Mouse (Mus musculus) forebrain, embryonic 16.5 days (tissue): ENCODE data around the gene Ypel3. TPM values are rescaled to one million over a fixed set of nuclear protein-coding genes. Genes with fewer than 3 reads are reported as not detected.

Experiments
- ATAC-seq: fragments of 200-750 bp; cut with Nextera tagmentation; 2 replicates; pipeline ENCODE4 v1.8.0; 2017; ENCODE audit warnings: mild to moderate bottlenecking, moderate library complexity
- H3K27ac ChIP-seq: fragments of 300-500 bp; sonication (generic); 2 replicates; pipeline ENCODE4 v1.5.1; 2014; ENCODE audit warnings: low read length, control low read depth
- H3K27me3 ChIP-seq: fragments of 300-500 bp; sonication (generic); replicated peaks from 2 replicates; pipeline ENCODE4 v1.6.1; 2014; ENCODE audit warnings: low read length; ENCODE audit not compliant: control insufficient read depth, insufficient read depth
- H3K36me3 ChIP-seq: fragments of 300-500 bp; sonication (generic); 2 replicates; pipeline ENCODE4 v1.6.1; 2014; ENCODE audit not compliant: control insufficient read depth, insufficient read depth
- H3K4me1 ChIP-seq: fragments of 300-500 bp; sonication (generic); replicated peaks from 2 replicates; pipeline ENCODE4 v1.6.1; 2014; ENCODE audit warnings: low read length; ENCODE audit not compliant: control insufficient read depth, insufficient read depth
- H3K4me2 ChIP-seq: fragments of 300-500 bp; sonication (generic); 2 replicates; pipeline ENCODE4 v1.6.1; 2014; ENCODE audit warnings: mild to moderate bottlenecking, low read length, control low read depth
- H3K4me3 ChIP-seq: fragments of 300-500 bp; sonication (generic); replicated peaks from 2 replicates; pipeline ENCODE4 v1.5.1; 2014; ENCODE audit warnings: mild to moderate bottlenecking, low read length, control low read depth
- H3K9ac ChIP-seq: fragments of 300-500 bp; sonication (generic); replicated peaks from 2 replicates; pipeline ENCODE4 v1.6.1; 2014; ENCODE audit warnings: low read depth, low read length, control low read depth
- H3K9me3 ChIP-seq: fragments of 300-500 bp; sonication (generic); 2 replicates; pipeline ENCODE4 v1.6.1; 2016; ENCODE audit warnings: low read length; ENCODE audit not compliant: control insufficient read depth
- WGBS: fragments of 180-500 bp; shearing (Covaris S2); extraction: QIAGEN DNeasy Blood & Tissue Kit; methylation state at CpG from one replicate; pipeline ENCODE4 v1.1.7; 2014; 5-methylcytosine and 5-hydroxymethylcytosine counted together
- polyA plus RNA-seq: library from polyadenylated mRNA; unstranded; fragments of >200 nt; fragmentation: Nextera tagmentation; extraction: Ambion mirVana; gene quantifications from 2 replicates; pipeline ENCODE4 v1.2.1, GENCODE M21; 2015

Gene Ypel3
- polyA plus RNA-seq, 1 experiment from 2014 or later: 199 TPM

GRCm38 (mm10) chr7:126803181-126803580 lies 26.4 kb downstream of the Ypel3 start:
- Histone ChIP-seq H3K27ac (no peak overlapping the region), H3K4me1 (peaks cover 15% of the 10 kb centered on the region), H3K36me3 (no peaks in the 10 kb centered on the region), H3K4me3 (no peak overlapping the region), H3K27me3 (no peaks in the 10 kb centered on the region), H3K9ac (no peak overlapping the region), H3K4me2 (no peak overlapping the region), H3K9me3 (no peaks in the 10 kb centered on the region)
- ATAC-seq: no peak
- WGBS: 92% methylated on average over 6 of the region's 6 CpGs

GRCm38 (mm10) chr7:126803751-126804150 lies 27.0 kb downstream of the Ypel3 start:
- H3K9me3 ChIP-seq: no peaks in the 10 kb centered on the region
- no peak overlapping the region for H3K4me2 ChIP-seq
- ATAC-seq: no peak
- no peak overlapping the region for H3K27ac ChIP-seq
- no peaks in the 10 kb centered on the region for H3K27me3 ChIP-seq
- no peak overlapping the region for H3K9ac ChIP-seq
- H3K36me3 ChIP-seq: no peaks in the 10 kb centered on the region
- H3K4me3 ChIP-seq: no peak overlapping the region
- peaks cover 18% of the 10 kb centered on the region for H3K4me1 ChIP-seq

- 69% methylated on average over 6 of the region's 6 CpGs for WGBS
- H3K36me3 ChIP-seq: no peaks in the 10 kb centered on the region
- H3K27me3 ChIP-seq: no peaks in the 10 kb centered on the region
- no peak overlapping the region for H3K4me3 ChIP-seq
- no peak overlapping the region for H3K4me2 ChIP-seq
- H3K9me3 ChIP-seq: no peaks in the 10 kb centered on the region
- H3K27ac ChIP-seq: no peak overlapping the region
- ATAC-seq: no peak
- H3K9ac ChIP-seq: no peak overlapping the region
- peaks cover 17% of the 10 kb centered on the region for H3K4me1 ChIP-seq
Measured at GRCm38 (mm10) chr7:126806956-126807355, 30.2 kb downstream of the Ypel3 start.

- H3K9me3 ChIP-seq: no peaks in the 10 kb centered on the region
- H3K4me1 ChIP-seq: peaks cover 17% of the 10 kb centered on the region
- H3K36me3 ChIP-seq: no peaks in the 10 kb centered on the region
- no peak overlapping the region for H3K4me2 ChIP-seq
- H3K27ac ChIP-seq: no peak overlapping the region
- no peaks in the 10 kb centered on the region for H3K27me3 ChIP-seq
- no peak overlapping the region for H3K9ac ChIP-seq
- no peak overlapping the region for H3K4me3 ChIP-seq
- WGBS: 63% methylated on average over 4 of the region's 4 CpGs
- no peak for ATAC-seq
Measured at GRCm38 (mm10) chr7:126807405-126807804, 30.6 kb downstream of the Ypel3 start.

GRCm38 (mm10) chr7:126808703-126809455 lies 32.1 kb downstream of the Ypel3 start:
- H3K27me3 ChIP-seq: no peaks in the 10 kb centered on the region
- ATAC-seq: peak; percentile 98
- peaks cover 17% of the 10 kb centered on the region for H3K4me1 ChIP-seq
- H3K4me2 ChIP-seq: peak overlapping the region; percentile 87
- H3K36me3 ChIP-seq: no peaks in the 10 kb centered on the region
- H3K27ac ChIP-seq: peak overlapping the region; percentile 74
- no peaks in the 10 kb centered on the region for H3K9me3 ChIP-seq
- H3K4me3 ChIP-seq: peak overlapping the region; percentile 66
- under 1% methylated on average over 43 of the region's 43 CpGs for WGBS
- H3K9ac ChIP-seq: peak overlapping the region; percentile 76

- no peak overlapping the region for H3K9ac ChIP-seq
- no peaks in the 10 kb centered on the region for H3K27me3 ChIP-seq
- no peak overlapping the region for H3K27ac ChIP-seq
- no peaks in the 10 kb centered on the region for H3K9me3 ChIP-seq
- no peak overlapping the region for H3K4me3 ChIP-seq
- H3K4me2 ChIP-seq: no peak overlapping the region
- 60% methylated on average over 5 of the region's 5 CpGs for WGBS
- no peaks in the 10 kb centered on the region for H3K36me3 ChIP-seq
- H3K4me1 ChIP-seq: peaks cover 17% of the 10 kb centered on the region
- no peak for ATAC-seq
Measured at GRCm38 (mm10) chr7:126809723-126810369, 33.1 kb downstream of the Ypel3 start.

- ATAC-seq: no peak
- Histone ChIP-seq H3K4me1 (no peaks in the 10 kb centered on the region), H3K27me3 (no peaks in the 10 kb centered on the region), H3K4me2 (no peak overlapping the region), H3K36me3 (no peaks in the 10 kb centered on the region), H3K27ac (no peak overlapping the region), H3K4me3 (no peak overlapping the region), H3K9me3 (no peaks in the 10 kb centered on the region), H3K9ac (no peak overlapping the region)
- 62% methylated on average over 8 of the region's 8 CpGs for WGBS
Measured at GRCm38 (mm10) chr7:126815726-126816222, 39.0 kb downstream of the Ypel3 start.

- no peaks in the 10 kb centered on the region for H3K27me3 ChIP-seq
- no peaks in the 10 kb centered on the region for H3K36me3 ChIP-seq
- H3K27ac ChIP-seq: no peak overlapping the region
- H3K4me2 ChIP-seq: no peak overlapping the region
- H3K9ac ChIP-seq: no peak overlapping the region
- no peaks in the 10 kb centered on the region for H3K4me1 ChIP-seq
- no peak for ATAC-seq
- no peak overlapping the region for H3K4me3 ChIP-seq
- 81% methylated on average over 8 of the region's 8 CpGs for WGBS
- H3K9me3 ChIP-seq: no peaks in the 10 kb centered on the region
Measured at GRCm38 (mm10) chr7:126816494-126816893, 39.7 kb downstream of the Ypel3 start.

- H3K4me2 ChIP-seq: no peak overlapping the region
- ATAC-seq: no peak
- WGBS: 88% methylated on average over 7 of the region's 7 CpGs
- no peak overlapping the region for H3K9ac ChIP-seq
- no peaks in the 10 kb centered on the region for H3K9me3 ChIP-seq
- H3K4me3 ChIP-seq: no peak overlapping the region
- no peaks in the 10 kb centered on the region for H3K27me3 ChIP-seq
- no peak overlapping the region for H3K27ac ChIP-seq
- peaks cover 7% of the 10 kb centered on the region for H3K4me1 ChIP-seq
- no peaks in the 10 kb centered on the region for H3K36me3 ChIP-seq
Measured at GRCm38 (mm10) chr7:126817595-126817994, 40.8 kb downstream of the Ypel3 start.
